Mouse (Mus musculus) spleen, adult 2 months (tissue): Measurements from ENCODE around the gene Wwox.

ENCODE experiments used
- CTCF ChIP-seq: fragments of 200-500 bp; IDR thresholded peaks from 2 replicates; pipeline ENCODE4 v1.5.1; 2011; ENCODE audit warnings: mild to moderate bottlenecking, inconsistent platforms; ENCODE audit not compliant: insufficient read depth, insufficient read length, insufficient replicate concordance; ENCODE audit errors: extremely low read depth
- POLR2A ChIP-seq: fragments of 200-500 bp; IDR thresholded peaks from 2 replicates; pipeline ENCODE4 v1.6.1; 2011; ENCODE audit warnings: low read depth, low read length, inconsistent platforms

- no peak for TF ChIP-seq CTCF
- TF ChIP-seq POLR2A: no peak
These were observed 60.1 kb downstream of the Wwox start for GRCm38 (mm10) chr8:114499448-114500144.
